Mouse (Mus musculus) lung, postnatal 14 days (tissue): ENCODE measurements around the gene Gm10490.

ENCODE experiments used
- DNase-seq: peaks from one replicate; pipeline ENCODE4 v3.0.0; 2021

Gm10490 gene

DNA sequence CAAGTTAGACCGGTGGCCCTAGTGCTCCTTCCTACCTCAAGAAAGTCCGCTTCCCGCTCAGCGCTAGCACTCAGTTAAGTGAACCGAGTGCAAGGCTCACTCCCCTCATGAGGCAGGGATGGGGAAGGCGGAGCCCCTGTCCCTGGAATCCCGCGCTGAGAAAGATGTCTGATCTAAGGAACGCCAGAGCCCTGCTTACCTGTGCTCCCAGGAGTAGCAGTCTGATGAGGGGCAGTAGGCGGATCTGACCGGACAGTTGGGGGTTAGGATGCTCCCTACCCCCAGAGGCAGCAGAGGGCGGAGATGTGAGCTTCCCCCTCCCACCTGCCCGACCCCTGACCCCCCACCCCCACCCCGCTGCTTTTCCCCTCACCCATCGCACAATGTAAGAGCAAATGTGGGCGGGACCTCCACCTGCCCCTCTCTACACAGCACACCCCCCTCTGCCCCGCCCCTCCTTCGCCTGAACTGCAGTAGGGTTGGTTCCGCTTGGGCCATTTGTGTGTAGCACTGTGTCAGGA lies 19.0 kb downstream of the Gm10490 start, which contains the start of gene Eras:
Gene Eras (minus strand): TSS at position 338 of the 521 bp plus-strand sequence.
- DNase-seq = no peak

DNA sequence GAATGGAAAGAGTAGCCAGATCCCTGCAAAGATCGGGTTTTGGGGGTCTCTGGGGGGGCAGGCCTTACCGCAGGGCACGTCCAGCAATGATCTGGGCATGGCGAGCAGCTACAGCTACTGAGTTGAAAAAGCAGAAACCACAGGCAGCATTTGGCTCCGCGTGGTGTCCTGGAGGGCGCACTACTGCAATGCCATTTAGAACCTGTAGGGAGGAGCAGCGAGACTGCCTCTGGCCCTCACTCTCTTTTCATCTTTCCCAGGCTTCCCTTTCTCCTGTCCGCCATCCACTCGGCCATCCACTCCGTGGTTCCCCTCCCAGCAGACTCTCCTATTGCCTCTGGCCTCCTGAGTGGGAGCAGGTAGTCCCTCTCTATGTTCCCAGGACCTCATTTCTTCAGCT lies 27.5 kb downstream of the Gm10490 start:
- DNase-seq = no peak

DNA sequence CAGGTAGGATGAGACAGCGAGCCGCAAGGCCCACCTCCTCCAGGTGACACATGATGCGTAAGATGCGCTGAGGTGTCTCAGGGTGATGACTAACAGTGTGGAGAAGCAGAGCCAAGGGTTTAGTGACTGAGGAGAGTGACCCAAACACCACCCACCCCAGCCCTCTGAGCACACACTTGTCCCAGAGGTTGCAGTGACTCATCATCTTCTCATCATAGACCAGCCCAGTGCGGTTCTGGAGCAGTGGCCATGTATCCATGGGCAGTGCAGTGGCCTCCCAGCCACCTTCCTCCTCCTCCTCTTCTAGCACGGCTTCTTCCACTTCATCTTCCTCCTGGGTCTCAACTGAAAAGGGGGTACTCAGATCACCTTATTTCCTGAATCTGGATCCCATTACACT lies 28.3 kb downstream of the Gm10490 start:
- DNase-seq = no peak

DNA sequence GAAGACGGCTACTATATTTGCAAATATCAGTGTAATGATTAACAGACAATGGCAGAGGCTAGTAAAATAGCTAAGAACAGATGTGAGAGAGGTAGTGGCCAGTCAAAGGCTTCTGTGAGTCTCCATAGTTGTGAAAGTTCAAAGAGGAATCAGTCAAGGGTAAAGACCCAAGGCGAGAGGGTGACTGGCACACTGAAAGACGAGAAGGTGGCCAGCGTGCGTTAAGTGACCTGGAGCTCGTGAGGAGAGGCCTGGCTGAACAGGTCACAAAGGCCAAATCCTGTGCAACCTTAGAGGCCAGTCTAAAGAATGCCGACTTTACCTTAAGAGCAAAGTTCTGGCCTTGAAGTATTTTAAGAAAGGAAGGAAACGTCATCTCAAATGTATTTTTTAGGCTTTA lies 36.3 kb downstream of the Gm10490 start:
- DNase-seq = no peak

DNA sequence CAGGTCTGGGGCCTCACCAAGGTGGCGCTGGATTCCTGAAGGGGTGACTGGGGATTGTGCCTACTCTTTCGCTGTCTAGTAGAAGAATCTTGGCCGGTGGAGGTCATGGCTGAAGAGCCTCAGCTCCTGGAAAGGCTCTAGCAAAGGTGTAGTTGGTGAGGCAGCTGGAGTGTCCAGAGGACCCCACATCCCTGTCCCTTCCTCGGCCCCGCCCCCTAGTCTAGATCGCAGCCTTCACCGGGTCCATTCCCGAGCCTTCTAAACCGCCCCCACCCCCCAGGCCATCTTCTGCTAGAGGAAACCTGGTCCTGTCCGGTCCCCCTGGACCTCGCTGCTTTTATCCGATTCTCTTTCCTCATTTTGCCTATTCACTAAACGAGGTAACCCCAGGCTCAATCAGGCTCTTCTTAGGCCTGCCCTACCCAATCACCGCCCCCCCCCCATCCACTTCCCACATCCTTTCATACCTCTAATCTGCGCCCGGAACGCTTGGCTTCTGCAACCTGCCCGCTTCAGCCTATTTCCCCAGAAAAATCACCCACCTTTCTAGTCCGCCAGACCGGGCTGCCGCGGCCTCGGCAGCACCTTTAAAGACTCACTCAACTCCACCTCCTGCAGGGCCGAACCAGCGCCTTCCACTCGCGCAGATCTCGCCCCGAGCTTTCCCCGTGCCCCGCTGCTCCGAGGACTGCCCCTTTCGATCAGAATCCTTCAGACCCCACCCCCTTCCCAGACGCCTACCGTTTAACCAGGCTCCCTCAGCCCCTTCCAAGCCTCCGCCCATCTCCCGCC lies 38.0 kb downstream of the Gm10490 start, which contains the start of gene Hdac6:
Gene Hdac6 (minus strand): TSS at position 782 of the 792 bp plus-strand sequence.
- DNase-seq = no peak

DNA sequence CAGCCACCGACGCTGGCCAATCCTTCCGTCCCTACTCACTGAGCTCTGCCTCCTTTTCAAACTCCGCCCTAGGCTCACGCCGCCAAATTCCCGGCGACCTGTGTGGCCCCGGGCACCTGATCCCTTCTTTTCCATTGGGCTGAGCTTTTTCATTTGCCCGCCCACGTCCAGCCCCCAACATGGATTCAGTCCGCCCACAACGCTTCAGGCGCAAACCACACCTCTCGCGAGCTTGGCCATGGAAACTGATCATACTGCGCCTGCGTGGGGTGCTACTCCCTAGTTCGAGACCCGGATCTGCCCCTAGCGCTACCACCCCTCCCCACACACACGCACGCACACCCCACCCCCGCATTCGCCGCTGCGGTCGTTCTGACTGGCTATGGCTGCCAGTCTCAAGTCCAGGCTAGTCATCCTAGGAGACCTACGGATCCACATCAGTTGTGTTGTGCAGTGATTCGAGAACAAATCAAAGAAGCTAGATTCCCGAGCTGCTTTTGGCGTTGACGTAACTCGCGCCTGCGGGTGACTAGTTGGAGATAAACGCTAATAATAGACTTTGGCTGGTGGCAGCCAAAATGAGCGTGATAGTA lies 38.7 kb downstream of the Gm10490 start:
- DNase-seq = peak; percentile 90

DNA sequence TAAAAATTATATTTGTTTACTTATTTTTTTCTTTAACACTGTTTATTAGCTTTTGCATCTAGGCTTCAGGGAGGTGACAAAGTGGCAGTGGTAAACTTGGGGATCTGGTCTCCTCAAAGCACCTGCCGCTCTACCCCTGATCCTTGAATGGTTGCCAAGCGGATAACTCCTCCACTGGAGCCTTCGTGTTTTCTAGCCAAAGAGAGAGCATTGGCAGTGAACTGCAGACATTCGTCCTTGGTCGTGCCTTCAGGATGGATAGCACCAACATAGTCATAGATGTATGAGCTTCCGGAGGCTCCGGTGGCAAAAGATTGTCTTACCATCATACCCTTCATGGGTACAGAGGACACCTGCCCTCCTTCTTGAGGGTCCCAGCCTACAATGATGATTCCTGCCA lies 40.7 kb downstream of the Gm10490 start:
- DNase-seq = no peak

DNA sequence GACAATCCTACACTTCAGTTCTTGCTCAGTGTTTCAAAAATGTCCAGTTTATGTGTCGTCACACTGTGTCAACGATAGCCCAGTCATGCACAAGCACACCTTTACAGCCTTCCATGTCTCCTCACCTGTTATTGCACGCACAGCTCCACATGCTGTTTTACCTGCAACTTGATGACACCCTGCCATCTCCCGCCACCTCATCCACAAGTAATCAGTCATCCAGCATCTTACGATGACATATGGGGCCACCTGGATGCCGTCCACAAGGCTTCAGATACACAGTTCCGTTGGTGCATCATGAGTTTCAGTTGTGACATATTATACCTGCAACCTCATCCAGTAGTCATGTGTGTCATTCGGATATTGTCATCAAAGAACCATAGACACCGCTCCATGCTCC lies 49.5 kb downstream of the Gm10490 start:
- no peak for DNase-seq
